Mouse (Mus musculus) ES-E14 (cell line): Measurements from ENCODE around the gene Plce1. TPM values are rescaled to one million over a fixed set of nuclear protein-coding genes. Genes with fewer than 3 reads are reported as not detected.

ENCODE experiments used
- DNase-seq: peaks from one replicate; pipeline ENCODE4 v3.0.0-alpha.2; 2013; ENCODE audit warnings: low read depth, low spot score
- H3K27ac ChIP-seq: 2 replicates; pipeline ENCODE4 v1.5.1; 2012; ENCODE audit warnings: low read depth, mild to moderate bottlenecking, low read length, moderate library complexity, mixed read lengths; ENCODE audit not compliant: poor library complexity, insufficient read depth, severe bottlenecking
- H3K36me3 ChIP-seq: 2 replicates; pipeline ENCODE4 v1.6.1; 2012; ENCODE audit warnings: mild to moderate bottlenecking, low read length, moderate library complexity, mixed read lengths; ENCODE audit not compliant: control insufficient read depth, poor library complexity, insufficient read depth, severe bottlenecking
- H3K4me1 ChIP-seq, 2 experiments: fragments of 150-350 bp in 1 of 2; sonication (generic) in 1 of 2; 2 replicates each; pipeline ENCODE4 v1.6.1; 2012; ENCODE audit warnings: low read length in 2 of 2, mild to moderate bottlenecking in 1 of 2, mixed read lengths in 1 of 2; ENCODE audit not compliant: control insufficient read depth in 2 of 2, insufficient read depth in 2 of 2, poor library complexity in 1 of 2
- H3K4me3 ChIP-seq, 2 experiments: fragments of 150-350 bp in 1 of 2; sonication (generic) in 1 of 2; 2 replicates each; pipeline ENCODE4 v1.5.1; 2012; ENCODE audit warnings: low read length in 2 of 2, low read depth in 1 of 2, mild to moderate bottlenecking in 1 of 2, mixed read lengths in 1 of 2; ENCODE audit not compliant: insufficient read depth in 1 of 2, poor library complexity in 1 of 2, severe bottlenecking in 1 of 2
- H3K9ac ChIP-seq: 2 replicates; pipeline ENCODE4 v1.6.1; 2012; ENCODE audit warnings: low read depth, mild to moderate bottlenecking, low read length, mixed read lengths; ENCODE audit not compliant: poor library complexity, insufficient read depth, severe bottlenecking
- H3K9me3 ChIP-seq: fragments of 150-350 bp; sonication (generic); 2 replicates; pipeline ENCODE4 v1.6.1; 2012; ENCODE audit warnings: low read depth, mild to moderate bottlenecking, low read length; ENCODE audit not compliant: control insufficient read depth, insufficient read depth
- CHD2 ChIP-seq: IDR thresholded peaks from 2 replicates; pipeline ENCODE4 v1.6.1; 2014; ENCODE audit warnings: mild to moderate bottlenecking, low read depth, low read length, inconsistent platforms
- HCFC1 ChIP-seq: IDR thresholded peaks from 2 replicates; pipeline ENCODE4 v1.6.1; 2012; ENCODE audit warnings: low read length, inconsistent platforms, borderline replicate concordance; ENCODE audit not compliant: insufficient read depth
- MAFK ChIP-seq: IDR thresholded peaks from 2 replicates; pipeline ENCODE4 v1.6.1; 2014; ENCODE audit warnings: mild to moderate bottlenecking, low read depth, low read length, inconsistent platforms; ENCODE audit not compliant: insufficient read depth
- ZC3H11A ChIP-seq: IDR thresholded peaks from 2 replicates; pipeline ENCODE4 v1.6.1; 2012; ENCODE audit warnings: low read depth, mild to moderate bottlenecking, inconsistent platforms, low read length, borderline replicate concordance
- ZNF384 ChIP-seq: IDR thresholded peaks from 2 replicates; pipeline ENCODE4 v1.6.1; 2012; ENCODE audit warnings: low read depth, low read length, inconsistent platforms
- in situ Hi-C, 2 experiments: fragments of 600-800 bp; cut with MboI; formaldehyde crosslinking; loops; one replicate each; pipeline ENCODE4 v1.15.1; 2025; ENCODE audit warnings: low sequenced_read_pairs in 2 of 2, inconsistent platforms in 1 of 2; ENCODE audit not compliant: unreplicated experiment in 2 of 2
- total RNA-seq: library from RNA; depleted of rRNA; stranded (reverse); fragments of 300-350 nt; gene quantifications from 2 replicates; pipeline ENCODE4 v1.2.3, GENCODE M21; 2012

The Plce1 gene
- total RNA-seq, 1 experiment: 2.2 TPM

- in situ Hi-C loops: no loop called here
- no peak for DNase-seq
- Histone ChIP-seq H3K9ac (no peak overlapping the region), H3K4me3 (no peak overlapping the region), H3K27ac (no peak overlapping the region), H3K36me3 (no peaks in the 10 kb centered on the region), H3K9me3 (no peaks in the 10 kb centered on the region), H3K4me1 (no peaks in the 10 kb centered on the region; a peak in 1 of 4 replicates)
- TF ChIP-seq MAFK: no peak
- no peak for TF ChIP-seq ZNF384
- TF ChIP-seq ZC3H11A: no peak
- TF ChIP-seq HCFC1: no peak
These were observed 145.5 kb downstream of the Plce1 start for GRCm38 (mm10) chr19:38626246-38627015.

- DNase-seq: no peak
- Histone ChIP-seq H3K9ac (no peak overlapping the region), H3K9me3 (no peaks in the 10 kb centered on the region), H3K27ac (no peak overlapping the region), H3K36me3 (no peaks in the 10 kb centered on the region), H3K4me3 (no peak overlapping the region), H3K4me1 (no peaks in the 10 kb centered on the region; a peak in 1 of 4 replicates)
- no peak for TF ChIP-seq ZNF384
- TF ChIP-seq ZC3H11A: no peak
- TF ChIP-seq CHD2: no peak
- no peak for TF ChIP-seq MAFK
- no peak for TF ChIP-seq HCFC1
- in situ Hi-C loops: no loop called here
These were observed 146.3 kb downstream of the Plce1 start for GRCm38 (mm10) chr19:38627075-38627768.

GRCm38 (mm10) chr19:38632251-38632650 lies 151.3 kb downstream of the Plce1 start:
- DNase-seq: no peak
- in situ Hi-C loops: no loop called here
- no peak overlapping the region for H3K27ac ChIP-seq
- no peaks in the 10 kb centered on the region for H3K9me3 ChIP-seq
- H3K9ac ChIP-seq: no peak overlapping the region
- H3K4me1 ChIP-seq: no peaks in the 10 kb centered on the region; a peak in 1 of 4 replicates
- H3K36me3 ChIP-seq: no peaks in the 10 kb centered on the region
- no peak overlapping the region for H3K4me3 ChIP-seq
- TF ChIP-seq ZNF384: no peak
- TF ChIP-seq HCFC1: no peak
- TF ChIP-seq ZC3H11A: no peak

GRCm38 (mm10) chr19:38633306-38633705 lies 152.4 kb downstream of the Plce1 start:
- no peak for TF ChIP-seq CHD2
- no peak overlapping the region for H3K27ac ChIP-seq
- H3K4me1 ChIP-seq: no peaks in the 10 kb centered on the region; a peak in 1 of 4 replicates
- H3K36me3 ChIP-seq: no peaks in the 10 kb centered on the region
- H3K4me3 ChIP-seq: no peak overlapping the region
- no peaks in the 10 kb centered on the region for H3K9me3 ChIP-seq
- no peak for DNase-seq
- no peak overlapping the region for H3K9ac ChIP-seq
- in situ Hi-C loops: no loop called here
